Mouse (Mus musculus) thymus, adult 18-20 months (tissue): ENCODE results near the gene Angel2.

Experiments used
- DNase-seq, 2 experiments: peaks; one replicate each; pipeline ENCODE4 v3.0.0; 2022; ENCODE audit warnings: mixed read lengths in 2 of 2

Angel2 gene

GRCm38 (mm10) chr1:190980470-190980869 lies 55.6 kb downstream of the Angel2 start:
- DNase-seq = no peak

- DNase-seq = no peak
These were observed 56.5 kb downstream of the Angel2 start for GRCm38 (mm10) chr1:190981412-190981811.

- no peak for DNase-seq
These were observed 64.6 kb downstream of the Angel2 start for GRCm38 (mm10) chr1:190989437-190990082.

GRCm38 (mm10) chr1:190995548-190995947 lies 70.6 kb downstream of the Angel2 start:
- no peak for DNase-seq

GRCm38 (mm10) chr1:190996346-190996877 lies 71.5 kb downstream of the Angel2 start:
- DNase-seq = no peak
